Mouse (Mus musculus) intestine, embryonic 14.5 days (tissue): Measurements from ENCODE around the gene Malrd1. TPM values are rescaled to one million over a fixed set of nuclear protein-coding genes. Genes with fewer than 3 reads are reported as not detected.

ENCODE experiments used
- ATAC-seq: fragments of 200-750 bp; cut with Nextera tagmentation; replicated peaks from 2 replicates; pipeline ENCODE4 v1.8.0; 2017; ENCODE audit warnings: low read depth, moderate number of reproducible peaks, moderate TSS enrichment, moderate library complexity; ENCODE audit not compliant: low FRiP score, low TSS enrichment
- DNase-seq: peaks from one replicate; pipeline ENCODE4 v3.0.0-alpha.2; 2018; ENCODE audit warnings: low spot score
- H3K27ac ChIP-seq: fragments of 300-500 bp; sonication (generic); 2 replicates; pipeline ENCODE4 v1.5.1; 2014; ENCODE audit warnings: low read depth, mild to moderate bottlenecking, control low read depth
- H3K27me3 ChIP-seq: fragments of 300-500 bp; sonication (generic); replicated peaks from 2 replicates; pipeline ENCODE4 v1.6.1; 2014; ENCODE audit warnings: low read length, control low read depth; ENCODE audit not compliant: control insufficient read depth, insufficient read depth
- H3K36me3 ChIP-seq: fragments of 300-500 bp; sonication (generic); 2 replicates; pipeline ENCODE4 v1.6.1; 2014; ENCODE audit warnings: low read length, control low read depth; ENCODE audit not compliant: control insufficient read depth, insufficient read depth
- H3K4me1 ChIP-seq: fragments of 300-500 bp; sonication (generic); replicated peaks from 2 replicates; pipeline ENCODE4 v1.6.1; 2014; ENCODE audit warnings: low read length, control low read depth, mixed read lengths; ENCODE audit not compliant: control insufficient read depth, insufficient read depth
- H3K4me2 ChIP-seq: fragments of 300-500 bp; sonication (generic); 2 replicates; pipeline ENCODE4 v1.6.1; 2014; ENCODE audit warnings: low read length
- H3K4me3 ChIP-seq: fragments of 300-500 bp; sonication (generic); 2 replicates; pipeline ENCODE4 v1.5.1; 2014; ENCODE audit warnings: low read depth, low read length, control low read depth, mixed read lengths
- H3K9ac ChIP-seq: fragments of 300-500 bp; sonication (generic); 2 replicates; pipeline ENCODE4 v1.6.1; 2014; ENCODE audit warnings: mild to moderate bottlenecking, low read length
- H3K9me3 ChIP-seq: fragments of 300-500 bp; sonication (generic); 2 replicates; pipeline ENCODE4 v1.6.1; 2016; ENCODE audit warnings: low read length, control low read depth; ENCODE audit not compliant: control insufficient read depth
- WGBS: fragments of 180-500 bp; shearing (Covaris S2); extraction: QIAGEN DNeasy Blood & Tissue Kit; methylation state at CpG from one replicate; pipeline ENCODE4 v1.1.7; 2014; 5-methylcytosine and 5-hydroxymethylcytosine counted together
- polyA plus RNA-seq: library from polyadenylated mRNA; unstranded; fragments of >200 nt; fragmentation: Nextera tagmentation; extraction: Ambion mirVana; gene quantifications from 2 replicates; pipeline ENCODE4 v1.2.1, GENCODE M21; 2014

Gene Malrd1
- 1.8 and 2.3 TPM in 2 replicates for polyA plus RNA-seq

GRCm38 (mm10) chr2:15526241-15526924, at the start of gene Malrd1:
Gene Malrd1, plus strand, starts transcription at chr2:15526479.
- peak; percentile 75; the same call in 1 of the 2 replicates for ATAC-seq
- no peak for DNase-seq
- peaks cover 15% of the 10 kb centered on the region for H3K9me3 ChIP-seq
- H3K27ac ChIP-seq = no peak within 1 kb of the TSS
- no peaks in the 10 kb centered on the region for H3K4me1 ChIP-seq
- H3K9ac ChIP-seq = no peak within 1 kb of the TSS
- H3K4me3 ChIP-seq = no peak within 1 kb of the TSS
- WGBS = 53% methylated on average over 2 of the region's 2 CpGs
- no peaks in the 10 kb centered on the region for H3K27me3 ChIP-seq
- H3K4me2 ChIP-seq = no peak within 1 kb of the TSS
- no peaks in the 10 kb centered on the region for H3K36me3 ChIP-seq

GRCm38 (mm10) chr2:15538643-15539042, 12.4 kb downstream of the Malrd1 start:
- DNase-seq (no peak), ATAC-seq (no peak)
- H3K4me1 ChIP-seq = no peaks in the 10 kb centered on the region
- no peaks in the 10 kb centered on the region for H3K9me3 ChIP-seq
- 68% methylated on average over 1 of the region's 1 CpGs for WGBS
- no peak overlapping the region for H3K4me2 ChIP-seq
- no peaks in the 10 kb centered on the region for H3K36me3 ChIP-seq
- no peak overlapping the region for H3K27ac ChIP-seq
- H3K27me3 ChIP-seq = no peaks in the 10 kb centered on the region
- H3K9ac ChIP-seq = no peak overlapping the region
- H3K4me3 ChIP-seq = no peak overlapping the region

DNA sequence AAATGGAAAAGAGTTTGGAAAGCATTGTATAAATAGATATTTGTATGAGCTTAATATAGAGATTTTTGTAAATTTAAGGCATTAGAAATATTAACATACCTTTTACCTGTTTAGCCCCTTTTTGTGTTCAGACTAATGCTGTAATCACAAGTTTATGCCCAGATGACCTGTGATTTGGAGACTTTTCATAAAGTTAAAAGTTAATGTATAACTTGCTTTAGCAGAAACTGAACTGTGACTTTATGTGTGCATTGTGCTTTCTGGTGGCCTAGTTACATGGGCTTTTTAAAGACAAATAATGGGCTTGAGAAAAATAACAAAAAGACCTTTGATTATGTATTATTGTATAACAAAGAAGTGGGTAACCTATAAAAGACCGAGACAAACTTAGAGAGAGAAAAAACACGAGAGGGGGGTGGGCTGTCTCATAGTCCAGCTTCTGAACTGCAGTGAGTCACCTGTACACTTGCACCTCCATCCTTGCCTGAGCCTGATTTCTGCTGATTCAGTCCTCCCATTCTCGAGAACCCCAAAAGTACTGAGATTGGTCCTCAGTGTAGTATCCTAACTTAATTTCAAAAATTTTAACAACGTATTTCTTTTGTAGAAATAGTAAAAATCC, 87.2 kb downstream of the Malrd1 start:
- Histone ChIP-seq H3K9me3 (no peaks in the 10 kb centered on the region), H3K36me3 (no peaks in the 10 kb centered on the region), H3K4me1 (no peaks in the 10 kb centered on the region), H3K27ac (no peak overlapping the region), H3K27me3 (no peaks in the 10 kb centered on the region), H3K4me3 (no peak overlapping the region), H3K9ac (no peak overlapping the region), H3K4me2 (no peak overlapping the region)
- WGBS = 64% methylated on average over 4 of the region's 4 CpGs
- no peak; the same call in 1 of the 2 replicates for ATAC-seq
- DNase-seq = no peak

GRCm38 (mm10) chr2:15614026-15614425, 87.7 kb downstream of the Malrd1 start:
- H3K4me1 ChIP-seq = no peaks in the 10 kb centered on the region
- H3K9ac ChIP-seq = no peak overlapping the region
- no peaks in the 10 kb centered on the region for H3K36me3 ChIP-seq
- H3K27ac ChIP-seq = no peak overlapping the region
- H3K4me2 ChIP-seq = no peak overlapping the region
- WGBS = 74% methylated on average over 5 of the region's 5 CpGs
- H3K9me3 ChIP-seq = no peaks in the 10 kb centered on the region
- no peak for ATAC-seq
- no peaks in the 10 kb centered on the region for H3K27me3 ChIP-seq
- no peak for DNase-seq
- no peak overlapping the region for H3K4me3 ChIP-seq

- Histone ChIP-seq H3K9ac (no peak overlapping the region), H3K27me3 (no peaks in the 10 kb centered on the region), H3K4me1 (no peaks in the 10 kb centered on the region), H3K4me3 (no peak overlapping the region), H3K36me3 (no peaks in the 10 kb centered on the region), H3K4me2 (no peak overlapping the region), H3K9me3 (no peaks in the 10 kb centered on the region), H3K27ac (no peak overlapping the region)
- DNase-seq = no peak
- 88% methylated on average over 1 of the region's 1 CpGs for WGBS
- no peak for ATAC-seq
These were observed 109.5 kb downstream of the Malrd1 start for GRCm38 (mm10) chr2:15635761-15636160.

DNA sequence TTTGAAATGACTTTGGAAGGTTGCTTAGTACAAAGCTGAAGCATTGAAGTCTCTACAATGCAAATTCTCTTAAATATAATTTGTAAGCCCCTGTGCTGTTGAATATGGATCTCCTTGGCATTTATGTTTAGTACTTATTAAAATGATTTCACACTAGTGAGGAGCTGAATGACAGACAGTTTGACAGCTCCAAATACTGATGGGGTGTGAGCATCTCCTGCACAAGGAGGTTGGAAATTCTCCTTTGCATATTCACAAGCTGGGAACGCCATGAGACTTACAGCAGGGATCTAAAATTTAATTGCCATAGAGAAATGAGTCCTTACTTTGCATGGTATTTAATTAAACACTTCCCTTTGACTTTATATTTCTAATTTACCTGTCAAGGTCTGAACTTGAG, 117.6 kb downstream of the Malrd1 start:
- no peak for DNase-seq

DNA sequence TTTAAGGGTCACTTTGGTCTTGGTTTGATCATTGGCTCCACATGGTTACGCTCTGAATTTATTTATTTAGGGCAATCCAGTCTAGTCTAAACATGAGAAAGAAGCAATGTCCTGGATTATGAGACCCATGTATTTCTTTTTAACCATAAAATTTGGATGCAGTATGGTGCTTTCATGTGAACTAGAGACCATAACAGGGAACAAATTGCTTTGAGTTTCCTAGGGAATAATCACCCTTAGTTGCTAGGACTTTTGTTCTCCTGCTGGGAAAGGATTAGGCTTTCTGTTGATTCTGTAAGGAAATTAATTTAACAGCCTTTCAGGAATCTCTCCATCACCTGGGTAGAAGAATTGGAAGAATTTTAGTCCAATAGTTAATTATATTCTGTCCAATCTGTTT, 130.1 kb downstream of the Malrd1 start:
- WGBS = 76% methylated on average over 1 of the region's 1 CpGs
- no peak for ATAC-seq
- no peak overlapping the region for H3K9ac ChIP-seq
- no peak overlapping the region for H3K4me3 ChIP-seq
- no peak for DNase-seq
- H3K36me3 ChIP-seq = no peaks in the 10 kb centered on the region
- no peak overlapping the region for H3K27ac ChIP-seq
- H3K4me2 ChIP-seq = no peak overlapping the region
- H3K4me1 ChIP-seq = no peaks in the 10 kb centered on the region
- H3K9me3 ChIP-seq = no peaks in the 10 kb centered on the region
- no peaks in the 10 kb centered on the region for H3K27me3 ChIP-seq

More for the DNA sequence above, 117.6 kb downstream of the Malrd1 start:
- ATAC-seq = no peak
- Histone ChIP-seq H3K9me3 (no peaks in the 10 kb centered on the region), H3K4me2 (no peak overlapping the region), H3K27me3 (no peaks in the 10 kb centered on the region), H3K27ac (no peak overlapping the region), H3K36me3 (no peaks in the 10 kb centered on the region), H3K9ac (no peak overlapping the region), H3K4me3 (no peak overlapping the region), H3K4me1 (no peaks in the 10 kb centered on the region)
- WGBS = 76% methylated on average over 1 of the region's 1 CpGs

- H3K4me3 ChIP-seq = no peak overlapping the region
- ATAC-seq (no peak), DNase-seq (no peak)
- H3K4me2 ChIP-seq = no peak overlapping the region
- no peaks in the 10 kb centered on the region for H3K36me3 ChIP-seq
- H3K27me3 ChIP-seq = no peaks in the 10 kb centered on the region
- H3K27ac ChIP-seq = no peak overlapping the region
- H3K9me3 ChIP-seq = no peaks in the 10 kb centered on the region
- no peaks in the 10 kb centered on the region for H3K4me1 ChIP-seq
- 88% methylated on average over 3 of the region's 3 CpGs for WGBS
- H3K9ac ChIP-seq = no peak overlapping the region
These were observed 176.7 kb downstream of the Malrd1 start for GRCm38 (mm10) chr2:15702977-15703376.

- ATAC-seq (no peak), DNase-seq (no peak)
- no peaks in the 10 kb centered on the region for H3K4me1 ChIP-seq
- no peak overlapping the region for H3K27ac ChIP-seq
- H3K4me2 ChIP-seq = no peak overlapping the region
- 88% methylated on average over 1 of the region's 1 CpGs for WGBS
- no peaks in the 10 kb centered on the region for H3K9me3 ChIP-seq
- no peak overlapping the region for H3K4me3 ChIP-seq
- no peak overlapping the region for H3K9ac ChIP-seq
- H3K27me3 ChIP-seq = no peaks in the 10 kb centered on the region
- no peaks in the 10 kb centered on the region for H3K36me3 ChIP-seq
These were observed 214.7 kb downstream of the Malrd1 start for GRCm38 (mm10) chr2:15740945-15741344.
